Mouse (Mus musculus): Measurements from ENCODE around the gene Tcf23.

DNA sequence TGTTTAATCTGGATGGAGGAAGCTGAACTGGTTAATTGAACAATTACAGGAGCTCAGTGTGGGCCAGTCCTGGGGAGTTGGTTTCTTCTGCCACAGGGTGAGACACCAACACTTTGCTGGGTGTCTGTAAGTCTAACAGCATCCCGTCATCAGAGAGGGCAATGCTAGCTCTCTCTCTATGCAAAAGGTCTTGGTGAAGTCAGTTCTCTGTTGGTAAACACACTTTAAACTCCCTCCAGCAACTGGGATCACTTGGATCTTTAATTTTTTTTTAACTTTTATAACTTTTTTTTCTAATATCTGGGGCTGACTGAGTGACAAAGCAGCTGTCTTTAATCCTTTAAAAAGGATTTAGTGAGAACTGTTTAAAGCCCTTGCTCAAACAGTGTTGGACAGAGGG, 54.2 kb downstream of the Tcf23 start:
- no peak for TF ChIP-seq GATA1 (IDR thresholded peaks at IDR 0.05; ENCODE audit: borderline replicate concordance, low read length)
- TF ChIP-seq FLI1 (IDR thresholded peaks at IDR 0.05; ENCODE audit: low read length): no peak
